Mouse (Mus musculus) cerebellum, adult 2 months (tissue): ENCODE measurements around the gene Adgrg1. TPM values are rescaled to one million over a fixed set of nuclear protein-coding genes. Genes with fewer than 3 reads are reported as not detected.

Experiments used
- DNase-seq, 2 experiments: peaks; one replicate each; pipeline ENCODE4 v3.0.0; 2021
- H3K27ac ChIP-seq: fragments of 200-500 bp; 2 replicates; pipeline ENCODE4 v1.5.1; 2012; ENCODE audit warnings: low read length, control low read depth, inconsistent platforms; ENCODE audit not compliant: insufficient read depth
- H3K27me3 ChIP-seq: fragments of 200-500 bp; 2 replicates; pipeline ENCODE4 v1.6.1; 2012; ENCODE audit warnings: inconsistent platforms, mild to moderate bottlenecking, low read length, moderate library complexity; ENCODE audit not compliant: control insufficient read depth, insufficient read depth
- H3K4me1 ChIP-seq: fragments of 200-500 bp; 2 replicates; pipeline ENCODE4 v1.6.1; 2011; ENCODE audit warnings: low read length; ENCODE audit not compliant: control insufficient read depth, insufficient read depth
- H3K4me3 ChIP-seq: fragments of 200-500 bp; replicated peaks from 2 replicates; pipeline ENCODE3; 2011; ENCODE audit warnings: mild to moderate bottlenecking, low read depth, low read length, control low read depth; ENCODE audit not compliant: insufficient read depth
- CTCF ChIP-seq: fragments of 200-500 bp; IDR thresholded peaks from 2 replicates; pipeline ENCODE4 v1.5.1; 2011; ENCODE audit warnings: low read depth, mild to moderate bottlenecking, control low read depth, low read length, moderate library complexity, borderline replicate concordance; ENCODE audit not compliant: insufficient read depth
- POLR2A ChIP-seq: fragments of 200-500 bp; IDR thresholded peaks from 2 replicates; pipeline ENCODE4 v1.6.1; 2011; ENCODE audit warnings: low read length, control low read depth, borderline replicate concordance; ENCODE audit not compliant: insufficient read depth
- WGBS: fragments of 180-500 bp; shearing (Covaris S2); methylation state at CpG from one replicate; pipeline ENCODE4 v1.1.7; 2018; 5-methylcytosine and 5-hydroxymethylcytosine counted together
- polyA plus RNA-seq: library from polyadenylated mRNA; depleted of rRNA; stranded (reverse); fragments of >200 nt; gene quantifications from 2 replicates; pipeline ENCODE4 v1.2.3, GENCODE M21; 2012

Gene Adgrg1
- polyA plus RNA-seq, 1 experiment, result 75.8 TPM

DNA sequence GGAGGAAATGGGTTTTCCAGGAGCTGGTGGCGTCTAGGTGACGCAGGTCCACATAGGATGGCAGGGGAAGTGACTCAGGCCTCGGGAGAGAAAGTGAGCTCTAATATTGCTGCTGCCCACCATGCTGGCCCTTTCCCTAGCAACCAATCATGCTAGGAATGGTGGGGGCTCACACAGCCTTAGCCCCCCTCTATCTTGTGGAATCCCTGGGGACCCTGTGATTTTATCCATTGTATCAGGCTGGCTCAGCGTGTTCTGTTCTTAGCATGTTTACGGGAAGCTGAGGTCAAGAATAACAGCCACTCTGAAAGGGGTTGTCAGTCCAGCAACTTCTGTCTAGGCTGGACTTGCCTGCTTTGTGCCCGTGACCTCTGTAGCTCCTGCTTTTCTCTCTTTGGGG is 24.5 kb downstream of the Adgrg1 start:
- peaks cover 4% of the 10 kb centered on the region; the same call in 1 of the 2 replicates for H3K4me1 ChIP-seq
- 75% methylated on average over 6 of the region's 6 CpGs for WGBS

GRCm38 (mm10) chr8:94999956-95000355 is 25.4 kb downstream of the Adgrg1 start:
- 0 out of 2 replicates have a peak, but pooled peaks cover 3% of the 10 kb centered on the region for H3K4me1 ChIP-seq
- WGBS, result 63% methylated on average over 6 of the region's 6 CpGs

More for the DNA sequence above, 24.5 kb downstream of the Adgrg1 start:
- Histone ChIP-seq H3K27me3 (no peaks in the 10 kb centered on the region), H3K4me3 (no peak overlapping the region), H3K27ac (peak overlapping the region; percentile 44; the same call in 1 of the 2 replicates)
- no peak for DNase-seq
- TF ChIP-seq CTCF, result no peak
- no peak for TF ChIP-seq POLR2A

DNA sequence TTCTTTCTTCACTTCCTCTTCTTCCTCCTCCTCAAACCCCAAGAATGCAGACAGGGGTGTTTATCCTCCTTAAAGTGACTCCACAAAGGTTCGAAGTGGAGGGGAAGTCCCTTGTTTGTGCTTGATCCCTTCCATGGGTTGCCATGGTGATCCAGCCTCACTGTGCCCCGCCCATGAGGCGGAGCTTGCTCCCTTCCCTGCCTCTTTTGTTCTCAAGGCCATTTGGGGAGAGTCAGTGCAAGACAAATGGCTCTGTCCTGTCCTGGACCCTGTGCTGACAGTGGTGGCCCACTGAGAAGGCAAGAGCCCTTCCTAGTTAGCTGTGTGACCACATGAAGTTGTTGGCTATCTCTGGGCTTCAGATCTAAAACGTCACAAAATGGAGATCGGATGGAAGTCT is 26.1 kb downstream of the Adgrg1 start:
- Histone ChIP-seq H3K4me1 (0 out of 2 replicates have a peak, but pooled peaks cover 3% of the 10 kb centered on the region), H3K27ac (no peak overlapping the region), H3K4me3 (no peak overlapping the region), H3K27me3 (no peaks in the 10 kb centered on the region)
- DNase-seq, result no peak
- 21% methylated on average over 5 of the region's 5 CpGs for WGBS
- TF ChIP-seq POLR2A, result no peak
- TF ChIP-seq CTCF, result no peak

More at GRCm38 (mm10) chr8:94999956-95000355, 25.4 kb downstream of the Adgrg1 start:
- no peak for DNase-seq
- Histone ChIP-seq H3K27ac (peak overlapping the region; percentile 44; the same call in 1 of the 2 replicates), H3K4me3 (no peak overlapping the region), H3K27me3 (no peaks in the 10 kb centered on the region)
- TF ChIP-seq CTCF (no peak), POLR2A (no peak)

GRCm38 (mm10) chr8:95001165-95001564 is 26.6 kb downstream of the Adgrg1 start:
- Histone ChIP-seq H3K4me1 (0 out of 2 replicates have a peak, but pooled peaks cover 3% of the 10 kb centered on the region), H3K27ac (no peak overlapping the region), H3K27me3 (no peaks in the 10 kb centered on the region), H3K4me3 (no peak overlapping the region)
- TF ChIP-seq POLR2A (no peak), CTCF (no peak)
- no peak for DNase-seq
- WGBS, result 67% methylated on average over 5 of the region's 5 CpGs

GRCm38 (mm10) chr8:95001655-95002054 is 27.1 kb downstream of the Adgrg1 start:
- Histone ChIP-seq H3K27me3 (no peaks in the 10 kb centered on the region), H3K27ac (no peak overlapping the region), H3K4me1 (0 out of 2 replicates have a peak, but pooled peaks cover 3% of the 10 kb centered on the region), H3K4me3 (no peak overlapping the region)
- TF ChIP-seq CTCF, result peak; percentile 98
- TF ChIP-seq POLR2A, result no peak
- WGBS, result 9% methylated on average over 7 of the region's 7 CpGs
- DNase-seq, result peak; percentile 71 to 77

GRCm38 (mm10) chr8:95002089-95002655 is 27.6 kb downstream of the Adgrg1 start:
- Histone ChIP-seq H3K4me3 (no peak overlapping the region), H3K4me1 (0 out of 2 replicates have a peak, but pooled peaks cover 3% of the 10 kb centered on the region), H3K27me3 (no peaks in the 10 kb centered on the region), H3K27ac (no peak overlapping the region)
- WGBS, result 41% methylated on average over 8 of the region's 8 CpGs
- DNase-seq, result peak in 1 of 2 experiments; percentile 31
- TF ChIP-seq POLR2A (no peak), CTCF (no peak)

GRCm38 (mm10) chr8:95012442-95012919 is 37.9 kb downstream of the Adgrg1 start:
- TF ChIP-seq POLR2A (no peak), CTCF (no peak)
- WGBS, result 76% methylated on average over 15 of the region's 15 CpGs
- Histone ChIP-seq H3K27me3 (no peaks in the 10 kb centered on the region), H3K4me1 (no peaks in the 10 kb centered on the region; the same call in 1 of the 2 replicates), H3K27ac (no peak overlapping the region), H3K4me3 (no peak overlapping the region)
- DNase-seq, result no peak

DNA sequence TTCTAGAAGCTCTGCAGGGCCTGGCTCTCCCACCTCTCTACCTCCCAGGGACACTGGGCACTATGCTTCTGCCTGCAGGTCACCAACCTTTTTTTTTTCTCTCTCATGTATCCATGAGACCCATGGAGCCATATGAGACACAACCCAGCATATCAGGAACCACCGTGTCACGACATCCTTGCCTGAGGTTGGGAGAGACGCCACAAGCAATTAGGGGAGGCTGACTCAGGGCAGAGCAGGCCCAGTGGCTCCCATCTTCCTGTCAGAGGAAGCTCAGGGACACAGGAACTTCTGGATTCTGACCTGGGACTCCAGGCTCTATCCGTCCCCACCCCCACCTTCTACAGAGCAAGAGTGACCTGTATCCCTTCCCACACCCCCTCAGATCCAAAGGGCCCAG is 41.3 kb downstream of the Adgrg1 start:
- WGBS, result 80% methylated on average over 4 of the region's 4 CpGs

More for the DNA sequence above, 41.3 kb downstream of the Adgrg1 start:
- Histone ChIP-seq H3K27ac (no peak overlapping the region), H3K27me3 (no peaks in the 10 kb centered on the region), H3K4me3 (no peak overlapping the region), H3K4me1 (no peaks in the 10 kb centered on the region; the same call in 1 of the 2 replicates)
- no peak for DNase-seq
- TF ChIP-seq POLR2A (no peak), CTCF (no peak)
